Mouse (Mus musculus) olfactory bulb, adult 2 months (tissue): ENCODE measurements around the gene Oas1d. TPM values are rescaled to one million over a fixed set of nuclear protein-coding genes. Genes with fewer than 3 reads are reported as not detected.

Experiments
- H3K27ac ChIP-seq: fragments of 200-500 bp; 2 replicates; pipeline ENCODE4 v1.5.1; 2012; ENCODE audit warnings: low read depth, low read length; ENCODE audit not compliant: insufficient read depth
- H3K4me1 ChIP-seq: fragments of 200-500 bp; 2 replicates; pipeline ENCODE4 v1.6.1; 2012; ENCODE audit warnings: low read length; ENCODE audit not compliant: control insufficient read depth, insufficient read depth
- H3K4me3 ChIP-seq: fragments of 200-500 bp; 2 replicates; pipeline ENCODE4 v1.5.1; 2012; ENCODE audit warnings: mild to moderate bottlenecking, low read depth, low read length, moderate library complexity; ENCODE audit not compliant: insufficient read depth
- CTCF ChIP-seq: fragments of 200-500 bp; IDR thresholded peaks from 2 replicates; pipeline ENCODE4 v1.5.1; 2012; ENCODE audit warnings: low read depth, mild to moderate bottlenecking, low read length, moderate library complexity; ENCODE audit not compliant: insufficient read depth
- POLR2A ChIP-seq: fragments of 200-500 bp; IDR thresholded peaks from 2 replicates; pipeline ENCODE4 v1.6.1; 2012; ENCODE audit warnings: mild to moderate bottlenecking, low read depth, low read length, moderate library complexity; ENCODE audit not compliant: insufficient read depth
- WGBS: fragments of 180-500 bp; shearing (Covaris S2); methylation state at CpG from one replicate; pipeline ENCODE4 v1.1.7; 2018; 5-methylcytosine and 5-hydroxymethylcytosine counted together
- polyA plus RNA-seq: library from polyadenylated mRNA; stranded (reverse); fragments of >200 nt; gene quantifications from 2 replicates; pipeline ENCODE4 v1.2.4, GENCODE M21; 2012; ENCODE audit warnings: low replicate concordance; ENCODE audit not compliant: missing spikeins, insufficient read depth, insufficient read length

The Oas1d gene
- polyA plus RNA-seq, 1 experiment = not detected

- no peak for TF ChIP-seq CTCF
- no peak for TF ChIP-seq POLR2A
- no peak overlapping the region for H3K4me3 ChIP-seq
- H3K27ac ChIP-seq = no peak overlapping the region
- WGBS = 24% methylated on average over 1 of the region's 1 CpGs
- H3K4me1 ChIP-seq = no peaks in the 10 kb centered on the region
These were observed 12.7 kb downstream of the Oas1d start for GRCm38 (mm10) chr5:120927036-120927435.

- WGBS = 32% methylated on average over 5 of the region's 5 CpGs
- TF ChIP-seq POLR2A (no peak), CTCF (no peak)
- H3K27ac ChIP-seq = no peak overlapping the region
These were observed 19.6 kb downstream of the Oas1d start for GRCm38 (mm10) chr5:120933966-120934365.

GRCm38 (mm10) chr5:120937841-120938240 is 23.5 kb downstream of the Oas1d start:
- Histone ChIP-seq H3K4me3 (no peak overlapping the region), H3K4me1 (no peaks in the 10 kb centered on the region; the same call in 1 of the 2 replicates), H3K27ac (no peak overlapping the region)
- 84% methylated on average over 4 of the region's 4 CpGs for WGBS
- TF ChIP-seq POLR2A (no peak), CTCF (no peak)

More at GRCm38 (mm10) chr5:120933966-120934365, 19.6 kb downstream of the Oas1d start:
- Histone ChIP-seq H3K4me3 (no peak overlapping the region), H3K4me1 (no peaks in the 10 kb centered on the region; the same call in 1 of the 2 replicates)

DNA sequence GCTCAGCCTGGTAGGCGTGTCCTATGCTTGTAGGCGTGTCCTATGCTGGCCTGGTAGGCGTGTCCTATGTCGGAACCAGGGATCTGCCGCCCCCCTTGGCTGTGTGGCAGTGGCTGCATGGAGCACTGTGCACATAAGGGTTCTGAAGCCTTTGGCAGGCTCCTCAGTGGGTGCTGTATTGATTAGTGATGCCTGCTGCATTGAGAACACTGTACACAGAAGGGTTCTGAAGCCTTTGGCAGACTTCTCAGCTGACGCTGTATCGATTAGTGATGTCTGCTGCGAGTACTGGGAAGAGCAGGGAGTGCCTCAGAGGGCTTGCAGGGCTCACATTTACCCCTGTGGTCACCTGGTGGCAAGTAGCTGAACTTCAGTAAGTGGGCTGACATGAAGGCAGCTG is 24.2 kb downstream of the Oas1d start:
- no peak for TF ChIP-seq POLR2A
- TF ChIP-seq CTCF = no peak
- Histone ChIP-seq H3K4me1 (no peaks in the 10 kb centered on the region; the same call in 1 of the 2 replicates), H3K27ac (no peak overlapping the region), H3K4me3 (no peak overlapping the region)
- 53% methylated on average over 8 of the region's 8 CpGs for WGBS

- TF ChIP-seq CTCF (no peak), POLR2A (no peak)
- no peaks in the 10 kb centered on the region; the same call in 1 of the 2 replicates for H3K4me1 ChIP-seq
- H3K4me3 ChIP-seq = no peak overlapping the region
- 63% methylated on average over 10 of the region's 10 CpGs for WGBS
- H3K27ac ChIP-seq = no peak overlapping the region
These were observed 27.7 kb downstream of the Oas1d start for GRCm38 (mm10) chr5:120942076-120942475.

- H3K4me3 ChIP-seq = no peak overlapping the region
- 53% methylated on average over 10 of the region's 10 CpGs for WGBS
- TF ChIP-seq CTCF (no peak), POLR2A (no peak)
- no peak overlapping the region for H3K27ac ChIP-seq
- H3K4me1 ChIP-seq = no peaks in the 10 kb centered on the region
These were observed 38.0 kb downstream of the Oas1d start for GRCm38 (mm10) chr5:120952242-120952770.

- no peak overlapping the region for H3K4me3 ChIP-seq
- no peaks in the 10 kb centered on the region for H3K4me1 ChIP-seq
- no peak for TF ChIP-seq CTCF
- no peak for TF ChIP-seq POLR2A
- H3K27ac ChIP-seq = no peak overlapping the region
- WGBS = 19% methylated on average over 5 of the region's 5 CpGs
These were observed 39.6 kb downstream of the Oas1d start for GRCm38 (mm10) chr5:120953974-120954373.

GRCm38 (mm10) chr5:120961004-120961403 is 46.7 kb downstream of the Oas1d start:
- no peak overlapping the region for H3K4me3 ChIP-seq
- H3K27ac ChIP-seq = no peak overlapping the region
- 76% methylated on average over 4 of the region's 4 CpGs for WGBS
- no peaks in the 10 kb centered on the region for H3K4me1 ChIP-seq
- no peak for TF ChIP-seq CTCF
- no peak for TF ChIP-seq POLR2A

GRCm38 (mm10) chr5:120966156-120966555 is 51.8 kb downstream of the Oas1d start:
- TF ChIP-seq CTCF (no peak), POLR2A (no peak)
- WGBS = 91% methylated on average over 4 of the region's 4 CpGs
- H3K27ac ChIP-seq = no peak overlapping the region

GRCm38 (mm10) chr5:120966894-120967293 is 52.6 kb downstream of the Oas1d start:
- Histone ChIP-seq H3K27ac (no peak overlapping the region), H3K4me1 (peaks cover under 1% of the 10 kb centered on the region; the same call in 1 of the 2 replicates), H3K4me3 (no peak overlapping the region)
- TF ChIP-seq CTCF = no peak
- 97% methylated on average over 8 of the region's 8 CpGs for WGBS

More at GRCm38 (mm10) chr5:120966156-120966555, 51.8 kb downstream of the Oas1d start:
- Histone ChIP-seq H3K4me1 (no peaks in the 10 kb centered on the region), H3K4me3 (no peak overlapping the region)
